9 mouse cellular contexts compared by ENCODE assay signal in genomic region chr10:106932571-106933073, GRCm38 (mm10).
DNase-seq lines count a peak whose midpoint lies in the region; ATAC-seq lines count a peak whose summit lies in the region.
"Had no signal": no experiment of that assay in that cellular context is flagged by ENCODE, and none has a peak within 500 bp of the region (broad histone marks: within the 10 kb centered on the region; RNA-seq: fewer than 3 reads in every experiment).

No protein-coding gene starts in this region.

- H3K4me3 ChIP-seq in forebrain, embryonic 14.5 days (ENCODE audit: low read depth, low read length), result no peak overlapping the region
- H3K4me3 ChIP-seq in kidney, embryonic 14.5 days (ENCODE audit: low read length), result peak overlapping the region; percentile 23
- H3K4me3 ChIP-seq in midbrain, embryonic 16.5 days (ENCODE audit: low read depth, low read length), result peak overlapping the region; percentile 13; the same call in 1 of the 2 replicates

- peak; percentile 48; the same call in 1 of the 2 replicates for ATAC-seq in forebrain, embryonic 14.5 days
- ATAC-seq in kidney, embryonic 14.5 days (ENCODE audit: low FRiP score, low TSS enrichment), result no peak; the same call in 1 of the 2 replicates
- ATAC-seq in midbrain, embryonic 16.5 days, result peak; percentile 77; the same call in 1 of the 2 replicates
- no peak for ATAC-seq in monocyte, adult 5-6 weeks (replicated peaks; ENCODE audit: insufficient number of reproducible peaks, low FRiP score, low TSS enrichment, poor library complexity, severe bottlenecking)

- WGBS in forebrain, embryonic 14.5 days, result 38% methylated on average over 13 of the region's 13 CpGs
- 30% methylated on average over 13 of the region's 13 CpGs for WGBS in kidney, embryonic 14.5 days
- WGBS in midbrain, embryonic 16.5 days, result 26% methylated on average over 13 of the region's 13 CpGs

- no peaks in the 10 kb centered on the region for H3K27me3 ChIP-seq in forebrain, embryonic 14.5 days (replicated peaks; ENCODE audit: control insufficient read depth, insufficient read depth, low read length)
- H3K27me3 ChIP-seq in kidney, embryonic 14.5 days (ENCODE audit: control insufficient read depth, insufficient read depth, low read length), result no peaks in the 10 kb centered on the region
- no peaks in the 10 kb centered on the region for H3K27me3 ChIP-seq in midbrain, embryonic 16.5 days (ENCODE audit: control insufficient read depth, insufficient read depth, low read depth, low read length)

- no peak overlapping the region for H3K27ac ChIP-seq in forebrain, embryonic 14.5 days (ENCODE audit: low read depth, low read length)
- no peak overlapping the region for H3K27ac ChIP-seq in kidney, embryonic 14.5 days (ENCODE audit: low read depth, low read length)
- 0 out of 2 replicates have a peak overlapping the region, but pooled peaks have one; percentile 26 for H3K27ac ChIP-seq in midbrain, embryonic 16.5 days (ENCODE audit: low read length)

- intact Hi-C loops in left cerebral cortex, postnatal 4 days (cut with DNase I), result loop anchor here (5.0 to 10.0 kb wide), 3 partner anchors 340 to 992 kb away; partner anchors contain the start of gene Lin7a

- no peaks in the 10 kb centered on the region for H3K9me3 ChIP-seq in forebrain, embryonic 14.5 days (replicated peaks; ENCODE audit: control insufficient read depth, low read length)
- H3K9me3 ChIP-seq in kidney, embryonic 14.5 days (ENCODE audit: control insufficient read depth, low read length), result no peaks in the 10 kb centered on the region
- no peaks in the 10 kb centered on the region for H3K9me3 ChIP-seq in midbrain, embryonic 16.5 days (replicated peaks; ENCODE audit: control insufficient read depth, low read length, poor library complexity, severe bottlenecking)

- H3K9ac ChIP-seq in forebrain, embryonic 14.5 days (ENCODE audit: low read length), result peak overlapping the region; percentile 43; the same call in 1 of the 2 replicates
- peak overlapping the region; percentile 31; the same call in 1 of the 2 replicates for H3K9ac ChIP-seq in kidney, embryonic 14.5 days (ENCODE audit: low read depth, low read length)
- H3K9ac ChIP-seq in midbrain, embryonic 16.5 days (ENCODE audit: low read depth, low read length), result 0 out of 2 replicates have a peak overlapping the region, but pooled peaks have one; percentile 31

- H3K36me3 ChIP-seq in forebrain, embryonic 14.5 days (ENCODE audit: control insufficient read depth, insufficient read depth, low read length), result no peaks in the 10 kb centered on the region
- no peaks in the 10 kb centered on the region for H3K36me3 ChIP-seq in kidney, embryonic 14.5 days (ENCODE audit: control insufficient read depth, insufficient read depth, low read length)
- no peaks in the 10 kb centered on the region for H3K36me3 ChIP-seq in midbrain, embryonic 16.5 days (ENCODE audit: control insufficient read depth, insufficient read depth, low read length)
- H3K36me3 ChIP-seq: G1E had no signal

- H3K4me2 ChIP-seq in forebrain, embryonic 14.5 days (ENCODE audit: low read length), result peak overlapping the region; percentile 37
- H3K4me2 ChIP-seq in kidney, embryonic 14.5 days (replicated peaks; ENCODE audit: low read depth, low read length), result peak overlapping the region; percentile 38
- H3K4me2 ChIP-seq in midbrain, embryonic 16.5 days (ENCODE audit: low read length), result peak overlapping the region; percentile 56

- DNase-seq in cerebellum, postnatal 25 days, result peak; percentile 10
- no peak for DNase-seq in cerebellum, adult 18-20 months
- DNase-seq in MN1 (ENCODE audit: low spot score), result peak; percentile 69
- peak; percentile 79 for DNase-seq in forebrain, embryonic 14.5 days (ENCODE audit: low spot score)
- DNase-seq in left cerebral cortex, postnatal 4 days, result no peak

- H3K4me1 ChIP-seq in forebrain, embryonic 14.5 days (ENCODE audit: control insufficient read depth, insufficient read depth, low read length), result peaks cover 5% of the 10 kb centered on the region; the same call in 1 of the 2 replicates
- H3K4me1 ChIP-seq in kidney, embryonic 14.5 days (ENCODE audit: control insufficient read depth, insufficient read depth, low read length), result no peaks in the 10 kb centered on the region
- peaks cover 3% of the 10 kb centered on the region; the same call in 1 of the 2 replicates for H3K4me1 ChIP-seq in midbrain, embryonic 16.5 days (ENCODE audit: control insufficient read depth, insufficient read depth, low read length)

Comparison
In these comparisons a context has a peak if more than half of its experiments do, and no peak if none do; other contexts are left out.
1. DNase-seq: peak in cerebellum, postnatal 25 days (2 of 2), MN1 (single experiment) and forebrain, embryonic 14.5 days (single experiment); none in cerebellum, adult 18-20 months (0 of 2) and left cerebral cortex, postnatal 4 days (single experiment).
2. ATAC-seq: peak in forebrain, embryonic 14.5 days (single experiment) and midbrain, embryonic 16.5 days (single experiment); none in kidney, embryonic 14.5 days (single experiment) and monocyte, adult 5-6 weeks (single experiment).
3. Peak in every context shown above with its lines, with median percentiles within 50 percentile points of each other: H3K4me2 ChIP-seq and H3K9ac ChIP-seq.